Mouse (Mus musculus) retina, postnatal 1 day (tissue): ENCODE data around the gene Rora.

Experiments used
- DNase-seq: peaks from one replicate; pipeline ENCODE4 v3.0.0-alpha.2; 2012

The Rora gene

DNA sequence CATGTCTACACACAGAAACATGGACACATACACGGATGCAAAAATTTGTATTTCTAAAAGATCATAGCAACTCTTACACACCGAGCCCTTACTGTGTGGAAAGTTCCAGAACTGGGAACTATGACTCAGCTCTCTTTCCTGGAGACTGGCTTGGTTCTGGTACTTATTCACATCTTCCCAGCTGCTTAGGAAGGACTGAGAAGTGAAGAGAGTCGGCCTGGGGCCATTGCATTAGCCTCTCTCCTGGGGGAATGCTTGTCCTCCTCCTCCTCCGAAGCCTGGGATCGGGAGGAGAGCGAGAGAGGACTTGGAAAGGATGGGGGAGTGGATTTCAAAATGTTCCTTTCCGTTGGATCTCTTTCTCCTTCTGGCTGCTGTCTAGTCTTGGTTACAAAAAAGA is 511.1 kb downstream of the Rora start:
- no peak for DNase-seq

DNA sequence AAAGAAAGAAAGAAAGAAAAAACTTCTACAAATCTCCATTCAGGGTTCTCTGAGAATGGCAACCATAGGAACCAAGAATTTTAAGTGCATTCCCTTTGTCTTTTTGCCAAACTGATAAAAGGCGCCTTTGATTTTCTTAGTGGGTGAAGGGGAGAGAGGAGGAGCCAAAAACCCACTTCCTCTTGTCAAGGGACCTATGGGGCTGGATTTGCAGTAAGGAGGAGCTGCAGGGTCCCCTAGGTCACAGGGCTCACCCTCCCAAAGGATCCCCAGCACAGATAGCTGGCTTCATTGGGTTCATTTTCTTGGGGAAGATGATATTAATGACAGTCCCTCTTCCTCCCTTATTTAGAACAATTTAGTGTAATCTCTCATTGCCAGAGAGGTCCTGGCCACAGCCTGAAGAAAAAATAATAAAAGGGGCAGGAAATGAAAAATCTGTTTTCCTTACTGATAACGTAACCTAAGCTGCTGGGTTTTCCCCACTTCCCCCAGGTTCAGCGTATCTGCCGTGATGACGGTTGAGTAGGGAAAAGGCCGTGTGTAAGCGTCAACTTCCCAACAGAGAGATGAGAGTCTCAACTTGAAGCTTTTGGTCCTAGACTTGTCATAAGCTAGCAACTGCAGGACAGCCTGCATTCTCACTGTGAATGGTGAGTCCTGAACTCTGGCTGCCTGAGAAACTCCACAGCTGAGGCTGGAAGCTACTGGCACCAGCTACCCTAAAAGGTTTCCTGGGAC is 511.7 kb downstream of the Rora start:
- no peak for DNase-seq

DNA sequence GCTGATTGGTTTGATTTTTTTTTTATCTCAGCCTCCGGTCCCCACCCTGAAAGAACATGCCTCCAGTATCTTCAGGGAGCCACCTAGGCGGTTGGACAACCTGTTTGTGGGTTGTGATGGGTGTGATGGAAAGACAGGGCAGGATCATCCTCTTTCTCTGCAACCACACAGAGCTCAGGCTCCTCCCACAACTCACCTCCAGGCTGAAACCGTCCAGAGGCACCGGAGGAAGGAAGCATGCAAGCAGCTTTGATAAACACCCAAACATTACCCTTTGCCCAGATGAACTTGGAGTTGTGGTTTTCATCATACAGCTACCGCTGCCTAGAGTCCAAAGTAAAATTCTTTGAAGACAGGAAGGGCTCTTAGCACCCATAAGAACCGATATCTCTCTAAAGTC is 520.5 kb downstream of the Rora start:
- DNase-seq: no peak

DNA sequence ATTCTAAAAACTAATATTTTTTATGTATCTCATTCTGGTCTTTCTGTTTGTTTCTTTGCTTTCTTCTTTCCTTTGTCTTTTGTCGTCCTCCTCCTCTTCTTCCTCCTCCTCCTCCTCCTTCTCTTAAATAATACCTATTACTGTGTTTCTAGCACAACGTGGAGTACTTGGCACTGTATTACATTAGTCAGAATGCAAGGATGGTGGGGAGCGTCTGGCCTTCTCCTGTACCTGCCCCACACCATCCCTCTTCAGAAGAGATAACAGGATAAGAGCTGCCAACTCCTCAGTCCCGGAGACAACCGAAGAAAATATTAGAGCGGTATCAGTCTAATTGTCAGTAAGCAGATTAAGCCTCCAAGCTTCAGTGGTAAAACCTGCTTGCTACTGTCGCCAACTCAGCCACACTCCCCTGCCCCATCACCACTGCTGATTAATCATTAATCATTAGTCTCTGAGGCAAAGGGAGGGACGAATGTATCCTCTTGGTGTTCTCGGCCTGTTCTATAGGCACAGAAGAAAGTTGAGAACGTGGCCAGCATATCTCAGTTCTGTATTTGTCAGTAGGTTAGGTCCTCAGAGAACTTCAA is 521.0 kb downstream of the Rora start:
- DNase-seq: peak; percentile 15

DNA sequence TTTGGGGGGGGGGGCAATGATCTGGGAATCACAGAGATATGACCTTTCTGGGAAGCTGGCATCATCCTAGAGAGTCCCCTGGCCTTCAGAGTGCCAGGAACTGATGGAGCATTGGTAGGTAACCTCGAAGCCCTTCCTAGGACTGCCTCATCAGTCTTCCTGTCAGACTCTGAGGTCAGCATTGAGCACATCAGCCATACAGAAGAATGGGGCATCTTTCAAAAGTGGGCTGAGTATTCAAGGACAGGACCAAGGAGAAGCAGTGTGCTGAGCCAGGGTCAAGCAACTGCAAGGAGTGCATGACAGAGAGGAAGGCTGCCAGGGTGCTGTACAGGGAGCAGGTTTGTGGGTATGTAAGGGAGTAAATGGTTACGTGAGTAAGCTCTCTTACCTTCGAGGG is 523.4 kb downstream of the Rora start:
- DNase-seq: no peak

DNA sequence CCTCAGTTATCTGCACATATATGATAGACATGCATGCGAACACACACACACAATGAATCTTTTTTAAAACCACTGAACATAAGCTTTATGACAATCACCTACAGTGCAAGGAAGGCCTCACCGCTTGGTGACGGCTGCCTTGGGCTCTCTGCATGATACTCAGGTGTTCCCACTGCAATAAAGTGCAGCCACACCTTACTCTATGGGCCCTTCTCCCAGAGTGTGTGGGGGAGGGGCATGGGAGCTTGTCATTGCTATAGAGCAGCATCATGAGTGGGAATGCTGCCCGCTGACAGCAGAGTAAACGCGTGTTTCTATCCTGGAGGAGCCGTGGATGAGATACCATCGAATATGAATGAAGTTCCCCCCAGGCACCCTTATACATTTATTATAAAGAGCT is 525.6 kb downstream of the Rora start:
- no peak for DNase-seq

DNA sequence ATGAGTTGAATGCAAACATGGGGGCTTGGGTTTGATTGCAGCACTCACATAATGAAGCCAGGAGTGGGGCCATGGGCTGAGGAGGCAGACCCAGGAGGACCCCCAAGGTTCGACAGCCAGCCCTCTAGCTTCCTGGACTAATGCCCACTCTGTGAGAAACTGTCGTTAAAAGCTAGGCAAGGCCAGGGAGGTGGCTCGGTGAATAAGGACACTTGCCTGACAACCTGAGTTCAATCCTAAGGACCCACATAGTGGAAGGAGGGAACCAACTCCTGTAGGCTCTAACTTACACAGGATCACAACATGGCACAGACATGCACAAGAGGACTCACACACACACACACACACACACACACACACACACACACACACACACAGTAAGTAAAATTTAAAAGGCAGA is 527.4 kb downstream of the Rora start:
- no peak for DNase-seq

DNA sequence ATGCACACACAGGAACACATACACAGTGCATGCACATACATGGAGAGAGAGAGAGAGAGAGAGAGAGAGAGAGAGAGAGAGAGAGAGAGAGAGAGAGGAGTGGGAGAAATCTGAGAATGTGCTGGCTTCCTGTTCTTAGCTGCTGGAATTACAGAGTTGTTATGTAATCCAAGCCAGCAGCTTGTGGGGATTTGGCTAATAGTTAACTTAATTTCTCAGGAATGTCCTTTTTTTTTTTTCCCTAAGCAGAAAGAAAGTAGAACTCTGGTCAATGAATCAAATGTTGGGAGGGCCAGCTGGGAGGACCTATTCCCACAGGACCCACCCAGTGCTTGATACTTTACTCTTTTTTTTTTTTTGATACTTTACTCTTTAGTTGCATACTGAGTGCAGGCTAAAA is 527.8 kb downstream of the Rora start:
- DNase-seq: no peak

DNA sequence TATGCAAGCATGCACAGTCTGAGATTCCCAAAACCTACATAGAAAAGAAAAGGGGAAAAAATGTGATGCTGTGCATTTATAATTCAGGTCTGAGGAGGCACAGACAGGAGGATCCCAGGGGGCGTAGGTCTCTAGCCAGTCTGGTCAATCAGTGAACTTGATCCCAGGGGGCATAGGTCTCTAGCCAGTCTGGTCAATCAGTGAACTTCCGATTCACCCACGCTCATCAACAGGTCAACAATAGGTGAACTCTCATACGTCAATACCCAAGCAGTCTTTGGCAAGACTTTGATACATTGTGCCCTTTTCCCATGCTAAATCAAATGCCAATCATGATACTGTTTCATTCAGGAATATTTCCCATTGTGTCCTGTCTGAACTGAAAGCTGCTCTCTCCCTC is 530.3 kb downstream of the Rora start:
- no peak for DNase-seq

DNA sequence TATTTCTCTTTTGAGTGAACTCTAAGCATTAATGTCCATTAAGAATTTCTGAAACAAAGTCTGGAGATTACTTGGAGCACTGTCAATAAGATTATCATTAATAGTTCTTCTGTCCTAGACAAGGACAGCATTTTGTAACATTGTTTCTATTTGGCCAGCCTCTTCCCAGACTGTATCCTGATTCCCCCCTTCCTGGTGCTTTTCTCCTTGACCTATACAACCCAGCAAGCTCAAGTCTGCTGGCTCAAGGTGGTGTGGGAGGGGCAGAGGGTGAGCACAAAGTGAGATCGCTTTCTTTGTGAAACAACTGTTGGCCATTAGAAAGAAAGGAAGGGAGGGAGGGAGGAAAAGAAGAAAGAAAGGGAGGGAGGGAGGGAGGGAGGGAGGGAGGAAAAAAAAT is 537.1 kb downstream of the Rora start:
- no peak for DNase-seq

DNA sequence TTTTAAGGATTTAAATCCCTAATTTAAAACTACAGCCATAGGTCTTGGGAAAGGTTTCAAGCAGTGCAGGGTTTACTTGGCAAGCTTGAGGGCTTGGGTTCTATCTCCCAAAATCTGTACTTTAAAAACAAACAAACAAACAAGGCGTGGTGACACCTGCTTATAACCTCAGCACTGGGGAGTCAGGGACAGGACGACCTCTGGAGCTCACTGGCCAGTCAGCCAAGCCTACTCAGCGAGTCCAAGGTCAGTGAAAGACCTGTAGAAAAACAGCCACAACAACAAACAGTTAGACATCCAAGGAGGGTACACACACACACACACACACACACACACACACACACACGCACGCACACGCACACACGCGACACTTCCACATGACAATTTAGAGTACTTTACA is 538.9 kb downstream of the Rora start:
- DNase-seq: no peak

DNA sequence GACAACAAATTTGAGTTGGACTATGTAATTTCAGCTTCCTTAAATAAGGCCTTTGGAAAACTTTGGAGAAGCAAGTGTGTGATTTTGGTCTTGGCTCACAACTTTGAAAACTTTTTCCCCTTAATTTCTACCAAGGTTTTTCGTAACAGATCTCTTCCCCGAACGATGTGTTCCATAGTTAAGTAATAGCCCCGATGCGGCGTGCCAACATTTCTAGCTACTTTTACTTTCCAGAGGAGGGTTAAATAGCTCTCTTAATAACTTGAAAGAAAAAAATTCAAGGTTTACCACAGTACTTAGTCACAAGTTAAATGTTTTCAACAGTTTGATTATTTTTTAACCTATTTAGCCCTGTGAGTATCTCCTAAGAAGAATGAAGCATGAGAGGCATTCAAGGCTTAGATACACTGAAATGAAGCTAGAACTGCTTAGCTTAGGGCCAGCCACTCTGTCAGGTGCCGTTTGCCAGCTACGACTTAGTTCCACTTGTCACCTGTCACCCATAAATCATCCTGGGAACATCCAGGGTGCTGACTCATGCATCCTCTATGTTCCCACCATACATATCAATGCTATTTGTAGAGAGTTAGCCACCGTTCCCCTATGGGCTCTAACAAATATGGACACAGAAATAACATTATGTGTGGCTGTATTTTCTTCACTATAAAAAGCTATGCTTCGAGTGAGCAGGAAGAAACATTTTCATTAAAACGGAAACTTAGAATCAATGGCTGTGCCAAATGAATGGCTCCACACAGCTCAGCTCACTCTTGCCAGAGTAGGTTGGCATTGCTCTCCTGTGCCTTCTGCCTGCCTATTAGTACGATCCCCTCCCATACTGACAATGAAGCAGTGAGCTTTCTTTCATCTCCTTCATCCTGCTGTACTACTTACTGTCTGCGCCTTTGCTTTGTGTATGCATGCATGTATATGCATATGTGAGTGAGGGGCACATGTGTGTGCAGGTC is 541.3 kb downstream of the Rora start:
- no peak for DNase-seq

DNA sequence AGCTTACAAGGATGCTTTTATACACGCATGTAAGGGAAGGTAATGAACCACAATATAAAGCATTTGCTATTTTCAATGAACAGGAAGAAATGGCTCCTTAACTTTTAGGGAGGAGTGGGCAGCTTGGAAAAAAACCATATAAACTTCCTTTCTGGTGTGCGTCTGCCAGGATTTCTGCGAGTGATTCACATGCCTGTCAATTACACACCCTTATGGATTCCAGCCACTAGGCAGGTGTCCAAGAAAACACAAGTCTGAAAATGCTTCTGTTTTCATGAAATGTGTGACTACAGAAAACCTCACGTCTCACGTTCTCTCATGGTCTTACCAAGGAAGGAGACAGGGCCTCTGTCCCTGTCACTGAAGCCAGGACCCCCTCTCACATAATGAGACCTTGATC is 560.2 kb downstream of the Rora start:
- no peak for DNase-seq

DNA sequence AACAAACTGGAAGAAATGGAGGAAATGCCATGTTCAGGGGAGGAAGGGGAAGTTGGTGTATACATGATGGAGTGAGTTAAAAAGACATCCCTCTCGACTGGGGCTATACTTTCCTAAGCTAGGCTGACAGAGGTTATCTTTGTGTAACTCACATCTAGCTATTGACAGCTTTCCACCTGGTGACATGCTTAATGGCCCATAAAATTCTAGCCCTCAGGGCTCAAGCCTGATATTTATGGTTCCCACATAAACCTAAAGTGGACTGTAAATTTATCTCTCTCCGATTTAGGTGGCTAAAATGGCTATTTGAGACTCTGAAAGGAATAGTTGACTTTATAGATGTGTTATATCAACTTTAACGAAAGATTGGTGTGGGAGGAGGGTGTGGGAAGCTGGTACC is 571.3 kb downstream of the Rora start:
- no peak for DNase-seq

DNA sequence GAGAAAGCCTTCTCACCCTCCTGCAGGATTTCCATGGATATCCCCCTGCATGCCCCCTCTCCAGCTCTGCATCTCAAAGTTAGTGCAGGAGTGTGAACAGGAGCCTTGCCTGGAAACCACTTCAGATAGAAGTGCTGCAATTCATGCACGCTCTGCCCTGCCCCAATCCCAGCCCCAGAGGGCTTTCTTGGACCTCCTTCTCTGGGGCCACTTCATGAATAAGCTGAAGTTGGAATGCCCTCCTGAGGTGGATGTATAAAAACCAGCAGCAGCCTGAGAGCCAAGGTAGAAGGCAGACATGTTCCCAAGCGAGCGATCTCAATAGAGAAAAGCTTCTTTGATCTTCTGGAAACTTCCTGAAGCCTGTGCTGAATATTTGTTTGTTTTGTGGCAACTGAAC is 572.8 kb downstream of the Rora start:
- DNase-seq: no peak

DNA sequence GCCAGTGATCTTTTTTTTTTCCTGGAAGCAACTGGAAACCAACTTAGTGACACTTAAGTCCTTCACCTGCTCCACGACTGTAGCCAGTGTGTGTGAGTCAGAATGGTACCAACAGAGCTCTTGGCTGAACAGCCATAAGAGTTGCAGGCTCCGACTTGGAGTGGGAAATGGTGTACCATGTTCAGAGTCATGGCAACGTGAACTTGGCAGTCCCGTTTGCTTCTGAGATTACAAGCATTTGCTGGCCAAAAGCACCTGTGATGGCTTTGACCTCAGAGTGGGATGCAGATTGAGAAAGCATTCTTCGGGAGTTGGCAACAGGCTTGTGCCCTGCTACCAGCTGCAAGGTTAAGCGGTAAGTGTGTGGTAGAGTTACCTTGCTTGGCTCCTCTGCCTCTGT is 574.2 kb downstream of the Rora start:
- no peak for DNase-seq

DNA sequence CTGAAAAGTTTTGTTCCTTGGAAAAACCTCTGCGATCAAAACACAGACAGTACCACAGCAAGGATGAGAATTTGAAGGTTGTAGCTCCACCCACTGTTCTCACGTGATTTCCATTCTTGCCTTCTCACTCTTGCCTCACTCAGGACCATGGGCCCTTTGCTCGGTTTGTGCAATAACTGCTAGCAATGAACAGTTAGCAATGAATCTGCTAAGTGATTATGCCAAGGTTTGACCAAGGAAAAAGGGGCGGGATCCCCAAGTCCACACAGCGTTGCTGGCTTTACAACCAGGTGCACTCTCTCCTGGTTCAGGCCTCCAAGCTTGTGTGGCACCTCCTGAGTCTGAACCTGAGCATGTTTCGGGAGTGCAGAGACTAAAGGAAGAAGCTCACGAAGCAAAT is 576.3 kb downstream of the Rora start:
- no peak for DNase-seq

DNA sequence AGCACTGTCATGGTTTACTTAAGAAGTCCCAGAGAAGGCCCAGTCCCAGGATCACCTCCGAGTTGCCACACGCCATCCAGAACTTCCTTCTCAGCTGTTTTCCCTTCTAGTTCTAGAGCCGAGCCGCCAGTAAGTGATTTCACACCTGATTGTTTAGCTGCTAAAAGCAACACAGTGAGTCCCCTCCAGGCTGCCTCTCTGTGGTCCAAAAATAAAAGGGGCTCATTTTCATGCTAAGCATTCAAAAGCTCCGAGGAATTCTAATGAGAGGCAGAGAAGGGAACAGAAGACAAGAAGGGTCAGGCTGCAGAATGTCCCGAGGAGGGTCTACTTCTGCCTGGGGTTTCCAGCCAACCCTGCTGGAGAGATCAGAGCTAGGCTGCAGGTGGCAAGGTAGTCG is 580.9 kb downstream of the Rora start:
- no peak for DNase-seq

DNA sequence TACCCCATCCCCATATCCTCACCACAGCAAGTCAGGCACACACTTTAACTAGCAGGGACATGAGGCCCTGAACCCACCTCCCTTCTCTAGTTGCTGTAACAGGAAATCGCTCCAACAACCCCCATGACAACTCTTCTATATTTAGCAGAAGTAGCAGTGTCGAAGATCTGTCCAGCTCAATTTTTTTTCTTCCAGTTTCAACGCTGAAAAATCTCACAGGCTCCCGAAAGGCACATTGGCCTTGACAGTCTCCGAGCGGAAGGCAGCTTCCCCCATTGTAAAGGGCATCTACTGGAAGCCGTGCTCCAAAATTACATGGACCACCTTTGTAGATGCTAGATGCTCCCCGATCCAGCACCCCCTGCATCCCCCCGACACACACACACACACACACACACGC is 583.7 kb downstream of the Rora start:
- DNase-seq: no peak

DNA sequence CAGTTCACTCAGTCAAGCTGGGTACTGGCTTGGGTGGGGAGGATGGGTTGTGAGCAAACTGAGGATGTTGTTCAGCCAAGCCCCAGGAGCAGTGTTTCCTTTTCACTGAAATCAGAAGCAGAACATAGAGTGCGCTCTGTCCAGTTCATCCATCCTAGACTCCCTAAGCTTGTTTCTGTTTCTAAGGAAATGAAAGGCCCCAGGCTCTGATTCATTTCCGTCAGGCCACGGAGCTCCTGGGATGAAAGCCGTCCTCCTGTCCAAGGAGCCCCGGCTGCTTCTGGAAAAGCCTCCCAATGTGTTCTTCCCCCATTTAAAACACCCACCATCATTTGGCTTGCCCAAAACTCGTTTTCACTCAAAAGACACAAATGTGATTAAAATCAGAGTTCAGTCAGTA is 589.0 kb downstream of the Rora start:
- no peak for DNase-seq

DNA sequence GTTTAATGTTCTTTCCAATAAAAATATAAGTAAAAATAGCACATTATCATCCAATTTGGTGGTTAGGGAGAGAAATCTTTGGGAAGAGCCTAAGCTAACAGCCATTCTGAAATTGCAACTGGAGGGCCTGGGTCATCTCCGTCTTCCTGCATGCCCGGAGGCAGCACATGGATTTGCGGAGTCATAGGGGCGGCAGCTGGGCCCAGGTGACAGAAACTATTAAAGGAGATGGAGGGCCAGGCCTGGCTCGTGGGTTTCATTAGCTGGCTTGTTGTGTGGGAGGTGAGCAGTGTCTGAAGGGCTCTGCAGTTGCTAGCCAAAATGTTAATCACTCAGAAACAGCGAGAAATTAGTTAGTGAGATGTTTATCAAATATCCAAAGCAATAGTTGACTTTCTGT is 590.0 kb downstream of the Rora start:
- DNase-seq: peak; percentile 56

DNA sequence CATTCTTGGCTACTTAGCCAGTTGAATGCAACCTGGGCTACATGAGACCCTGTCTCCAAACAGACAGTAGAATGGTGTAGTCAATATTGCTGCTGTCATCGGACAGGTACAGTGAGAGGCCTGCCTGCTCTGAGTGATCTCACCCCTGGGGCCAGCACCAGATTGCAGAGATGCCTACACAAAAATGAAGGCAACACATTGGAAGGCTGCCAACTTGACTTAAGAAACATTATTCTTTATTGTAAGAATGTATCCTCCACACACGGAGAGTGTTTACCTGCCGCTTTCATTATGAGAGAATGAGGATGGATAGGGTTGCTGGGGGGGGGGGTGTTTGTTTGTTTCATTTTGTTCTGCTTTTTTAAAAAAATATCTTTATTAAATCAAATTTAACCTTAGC is 592.6 kb downstream of the Rora start:
- no peak for DNase-seq

DNA sequence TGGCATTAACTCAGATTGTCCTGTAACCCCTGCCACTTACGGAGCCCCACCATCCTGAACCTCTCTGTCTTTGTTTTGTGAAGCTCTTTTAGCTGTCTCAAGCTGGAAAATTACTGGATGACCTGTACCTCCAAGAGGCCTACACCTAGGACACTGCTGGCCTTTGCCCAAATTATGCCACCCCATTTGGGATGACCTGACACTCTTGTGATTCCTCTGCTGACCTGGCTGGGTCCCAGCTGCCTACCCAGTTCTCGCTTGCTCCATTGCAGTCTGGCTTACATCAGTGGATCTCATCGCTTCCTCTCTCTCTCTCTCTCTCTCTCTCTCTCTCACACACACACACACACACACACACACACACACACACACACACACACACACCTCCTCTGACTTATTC is 596.0 kb downstream of the Rora start:
- no peak for DNase-seq

DNA sequence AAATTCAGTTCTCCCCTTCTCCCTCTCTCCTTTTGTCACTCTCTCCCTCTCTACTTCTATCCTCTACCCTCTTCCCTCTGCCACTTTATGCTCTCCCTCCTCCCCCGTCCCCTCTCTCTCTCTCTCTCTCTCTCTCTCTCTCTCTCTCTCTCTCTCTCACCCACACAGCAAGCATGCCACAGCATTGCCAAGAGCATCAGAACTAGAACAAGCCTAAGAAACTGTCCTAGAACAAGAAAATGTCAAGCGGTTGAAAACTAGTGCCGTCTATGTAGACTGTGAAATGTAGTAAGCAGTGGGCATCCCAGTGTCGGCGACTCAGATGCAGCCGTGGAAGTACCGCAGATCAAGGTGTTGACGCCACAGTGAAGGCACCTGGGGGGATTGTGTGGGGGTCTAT is 596.7 kb downstream of the Rora start:
- DNase-seq: no peak
